Mouse (Mus musculus) ES-E14 (cell line): ENCODE results near the gene Palld. TPM values are rescaled to one million over a fixed set of nuclear protein-coding genes. Genes with fewer than 3 reads are reported as not detected.

ENCODE experiments used
- DNase-seq: peaks from one replicate; pipeline ENCODE4 v3.0.0-alpha.2; 2013; ENCODE audit warnings: low read depth, low spot score
- H3K27ac ChIP-seq: 2 replicates; pipeline ENCODE4 v1.5.1; 2012; ENCODE audit warnings: low read depth, mild to moderate bottlenecking, low read length, moderate library complexity, mixed read lengths; ENCODE audit not compliant: poor library complexity, insufficient read depth, severe bottlenecking
- H3K36me3 ChIP-seq: 2 replicates; pipeline ENCODE4 v1.6.1; 2012; ENCODE audit warnings: mild to moderate bottlenecking, low read length, moderate library complexity, mixed read lengths; ENCODE audit not compliant: control insufficient read depth, poor library complexity, insufficient read depth, severe bottlenecking
- H3K4me1 ChIP-seq, 2 experiments: fragments of 150-350 bp in 1 of 2; sonication (generic) in 1 of 2; 2 replicates each; pipeline ENCODE4 v1.6.1; 2012; ENCODE audit warnings: low read length in 2 of 2, mild to moderate bottlenecking in 1 of 2, mixed read lengths in 1 of 2; ENCODE audit not compliant: control insufficient read depth in 2 of 2, insufficient read depth in 2 of 2, poor library complexity in 1 of 2
- H3K4me3 ChIP-seq, 2 experiments: fragments of 150-350 bp in 1 of 2; sonication (generic) in 1 of 2; 2 replicates each; pipeline ENCODE4 v1.5.1; 2012; ENCODE audit warnings: low read length in 2 of 2, low read depth in 1 of 2, mild to moderate bottlenecking in 1 of 2, mixed read lengths in 1 of 2; ENCODE audit not compliant: insufficient read depth in 1 of 2, poor library complexity in 1 of 2, severe bottlenecking in 1 of 2
- H3K9ac ChIP-seq: 2 replicates; pipeline ENCODE4 v1.6.1; 2012; ENCODE audit warnings: low read depth, mild to moderate bottlenecking, low read length, mixed read lengths; ENCODE audit not compliant: poor library complexity, insufficient read depth, severe bottlenecking
- H3K9me3 ChIP-seq: fragments of 150-350 bp; sonication (generic); 2 replicates; pipeline ENCODE4 v1.6.1; 2012; ENCODE audit warnings: low read depth, mild to moderate bottlenecking, low read length; ENCODE audit not compliant: control insufficient read depth, insufficient read depth
- CHD2 ChIP-seq: IDR thresholded peaks from 2 replicates; pipeline ENCODE4 v1.6.1; 2014; ENCODE audit warnings: mild to moderate bottlenecking, low read depth, low read length, inconsistent platforms
- HCFC1 ChIP-seq: IDR thresholded peaks from 2 replicates; pipeline ENCODE4 v1.6.1; 2012; ENCODE audit warnings: low read length, inconsistent platforms, borderline replicate concordance; ENCODE audit not compliant: insufficient read depth
- MAFK ChIP-seq: IDR thresholded peaks from 2 replicates; pipeline ENCODE4 v1.6.1; 2014; ENCODE audit warnings: mild to moderate bottlenecking, low read depth, low read length, inconsistent platforms; ENCODE audit not compliant: insufficient read depth
- ZC3H11A ChIP-seq: IDR thresholded peaks from 2 replicates; pipeline ENCODE4 v1.6.1; 2012; ENCODE audit warnings: low read depth, mild to moderate bottlenecking, inconsistent platforms, low read length, borderline replicate concordance
- ZNF384 ChIP-seq: IDR thresholded peaks from 2 replicates; pipeline ENCODE4 v1.6.1; 2012; ENCODE audit warnings: low read depth, low read length, inconsistent platforms
- in situ Hi-C, 2 experiments: fragments of 600-800 bp; cut with MboI; formaldehyde crosslinking; loops; one replicate each; pipeline ENCODE4 v1.15.1; 2025; ENCODE audit warnings: low sequenced_read_pairs in 2 of 2, inconsistent platforms in 1 of 2; ENCODE audit not compliant: unreplicated experiment in 2 of 2
- total RNA-seq: library from RNA; depleted of rRNA; stranded (reverse); fragments of 300-350 nt; gene quantifications from 2 replicates; pipeline ENCODE4 v1.2.3, GENCODE M21; 2012

The Palld gene
- total RNA-seq, 1 experiment, result 36.3 TPM

GRCm38 (mm10) chr8:61913957-61914356, 11.5 kb upstream of the Palld start:
- in situ Hi-C loops, result no loop called here
- DNase-seq, result no peak
- H3K4me1 ChIP-seq, result no peaks in the 10 kb centered on the region
- TF ChIP-seq MAFK (no peak), CHD2 (no peak), ZC3H11A (no peak), HCFC1 (no peak), ZNF384 (no peak)
- no peaks in the 10 kb centered on the region for H3K9me3 ChIP-seq
- no peak overlapping the region for H3K27ac ChIP-seq
- H3K9ac ChIP-seq, result no peak overlapping the region
- H3K36me3 ChIP-seq, result no peaks in the 10 kb centered on the region
- no peak overlapping the region for H3K4me3 ChIP-seq

GRCm38 (mm10) chr8:61912817-61913216, 10.3 kb upstream of the Palld start:
- H3K4me1 ChIP-seq, result no peaks in the 10 kb centered on the region
- no peaks in the 10 kb centered on the region for H3K9me3 ChIP-seq
- H3K36me3 ChIP-seq, result no peaks in the 10 kb centered on the region
- in situ Hi-C loops, result no loop called here
- no peak overlapping the region for H3K4me3 ChIP-seq
- H3K9ac ChIP-seq, result no peak overlapping the region
- H3K27ac ChIP-seq, result no peak overlapping the region
- no peak for DNase-seq
- no peak for TF ChIP-seq MAFK
- TF ChIP-seq HCFC1, result no peak

GRCm38 (mm10) chr8:61909313-61909712, 6.8 kb upstream of the Palld start:
- Histone ChIP-seq H3K27ac (no peak overlapping the region), H3K9me3 (no peaks in the 10 kb centered on the region), H3K4me3 (no peak overlapping the region), H3K4me1 (no peaks in the 10 kb centered on the region), H3K36me3 (no peaks in the 10 kb centered on the region), H3K9ac (no peak overlapping the region)
- in situ Hi-C loops, result no loop called here
- no peak for DNase-seq
- TF ChIP-seq HCFC1, result no peak
- TF ChIP-seq CHD2, result no peak

GRCm38 (mm10) chr8:61908303-61909215, 6.1 kb upstream of the Palld start:
- Histone ChIP-seq H3K4me3 (no peak overlapping the region), H3K27ac (no peak overlapping the region), H3K9ac (no peak overlapping the region), H3K36me3 (no peaks in the 10 kb centered on the region), H3K9me3 (no peaks in the 10 kb centered on the region), H3K4me1 (no peaks in the 10 kb centered on the region)
- TF ChIP-seq ZNF384, result no peak
- no peak for TF ChIP-seq MAFK
- TF ChIP-seq HCFC1, result no peak
- TF ChIP-seq CHD2, result no peak
- TF ChIP-seq ZC3H11A, result no peak
- in situ Hi-C loops, result no loop called here
- DNase-seq, result no peak
